Mouse (Mus musculus): ENCODE results near the gene Josd2. TPM values are rescaled to one million over a fixed set of nuclear protein-coding genes. Genes with fewer than 3 reads are reported as not detected.
A peak's percentile ranks its signal among the peaks of the same experiment; 100 is the strongest.

The Josd2 gene
- total RNA-seq (2021): 100 to 1,000 TPM; 102 to 107 TPM

DNA sequence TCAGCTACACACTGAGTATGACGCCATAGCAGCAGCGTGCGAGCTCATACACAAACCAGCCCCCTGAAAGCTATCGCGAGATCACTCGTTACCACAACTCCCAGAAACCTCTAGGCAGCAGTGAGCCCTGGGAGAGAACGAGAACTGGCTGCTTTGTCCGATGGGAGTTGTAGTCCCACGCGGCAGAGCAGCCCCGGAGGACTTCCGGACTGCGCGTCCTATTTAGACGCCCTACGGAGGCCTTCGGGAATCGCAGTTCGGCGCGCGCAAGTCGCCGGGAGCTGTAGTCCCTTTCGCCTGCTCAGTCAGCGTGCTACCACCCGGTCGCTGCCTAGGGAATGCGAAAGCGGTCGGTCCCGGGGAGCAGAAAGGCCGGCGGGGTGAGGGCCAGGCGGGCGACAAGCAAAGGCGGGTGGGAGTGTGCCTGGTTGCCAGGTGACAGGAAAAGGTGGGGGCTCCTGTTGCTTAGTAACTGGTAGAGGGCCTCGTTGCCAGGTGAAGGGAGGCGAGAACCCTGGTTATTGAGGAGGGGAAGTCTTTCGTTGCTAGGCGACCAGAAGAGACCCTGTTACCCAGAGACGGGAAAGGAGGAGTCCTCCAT is at the start of gene Josd2:
Josd2 (plus strand) TSS at position 170 of the 601 bp plus-strand sequence.
- peak; percentile 82 to 90 for DNase-seq (ENCODE audit: extremely low spot score in 1 of 2, low spot score in 1 of 2)

- DNase-seq (ENCODE audit: extremely low spot score in 1 of 2, low spot score in 1 of 2): no peak
Observed at GRCm38 (mm10) chr7:44427666-44428065, 40.1 kb upstream of the Josd2 start.

DNA sequence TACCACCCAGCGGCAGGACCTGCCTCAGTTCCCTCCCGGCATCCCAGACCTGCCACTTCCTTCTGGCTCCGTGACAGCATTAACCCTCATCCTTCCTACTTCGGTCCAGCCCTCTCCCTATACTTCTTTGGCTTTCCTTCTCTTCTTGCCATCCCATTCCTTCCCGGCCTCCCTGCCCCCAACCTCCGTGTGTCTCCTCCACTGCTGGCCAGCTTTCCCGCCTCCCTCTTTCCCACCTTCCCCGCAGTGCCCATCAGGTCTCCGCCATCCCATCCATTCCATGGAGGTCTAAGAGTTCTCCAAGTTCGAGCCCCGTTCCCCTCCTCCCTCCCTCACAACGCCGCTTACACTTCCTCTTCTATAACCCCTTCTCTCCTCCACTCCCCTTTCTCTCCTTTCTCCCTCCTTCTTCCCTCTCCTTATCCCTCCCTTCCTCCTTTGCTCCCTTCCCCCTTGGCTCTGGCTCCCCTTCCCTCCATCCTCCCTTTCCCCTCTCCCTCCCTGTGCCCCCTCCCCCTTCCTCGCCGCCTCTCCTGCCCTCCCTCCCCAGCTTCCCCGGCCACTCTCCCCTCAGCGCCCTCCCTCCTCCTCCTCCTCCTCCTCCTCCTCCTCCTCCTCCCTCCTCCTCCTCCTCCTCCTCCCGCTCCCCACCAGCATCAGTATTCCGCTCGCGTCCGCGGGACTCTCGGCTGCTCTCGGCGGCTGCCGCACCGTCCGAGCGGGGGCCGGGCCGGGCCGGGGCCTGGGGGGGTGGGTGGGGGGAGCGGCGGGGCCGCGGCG is 39.4 kb upstream of the Josd2 start:
- peak; percentile 58 to 74 for DNase-seq (ENCODE audit: extremely low spot score in 1 of 2, low spot score in 1 of 2)

DNA sequence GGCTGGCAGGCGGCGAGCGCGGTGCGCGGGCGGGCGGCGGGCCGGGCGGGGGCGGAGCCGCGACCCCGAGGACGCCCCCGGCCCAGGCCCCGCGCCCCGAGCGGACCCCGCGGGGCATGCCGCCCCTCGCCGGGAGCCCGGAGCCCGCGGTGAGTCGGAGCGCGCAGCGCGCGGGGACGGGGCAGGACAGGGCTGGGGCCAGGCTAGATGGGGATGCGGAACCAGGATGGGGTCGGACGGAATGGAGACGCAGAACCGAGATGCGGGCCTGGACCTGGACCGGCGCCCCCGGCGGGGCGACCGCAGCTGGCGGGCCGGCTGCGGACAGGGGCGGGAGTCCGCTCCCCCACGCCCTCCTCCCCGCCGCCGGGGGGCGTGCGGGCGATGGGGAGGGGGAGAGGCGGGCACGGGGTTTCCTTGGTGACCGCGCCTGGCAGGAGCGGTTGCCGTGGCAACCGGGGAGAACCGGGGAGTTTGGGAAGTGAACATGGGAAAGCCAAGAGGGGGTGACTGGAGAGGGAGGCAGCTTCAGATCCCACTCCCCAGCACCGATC is 38.7 kb upstream of the Josd2 start, which contains the start of gene Lrrc4b:
Lrrc4b (plus strand) TSS at position 51 of the 554 bp plus-strand sequence.
- DNase-seq (ENCODE audit: extremely low spot score in 1 of 2, low spot score in 1 of 2): peak; percentile 66 to 77

DNA sequence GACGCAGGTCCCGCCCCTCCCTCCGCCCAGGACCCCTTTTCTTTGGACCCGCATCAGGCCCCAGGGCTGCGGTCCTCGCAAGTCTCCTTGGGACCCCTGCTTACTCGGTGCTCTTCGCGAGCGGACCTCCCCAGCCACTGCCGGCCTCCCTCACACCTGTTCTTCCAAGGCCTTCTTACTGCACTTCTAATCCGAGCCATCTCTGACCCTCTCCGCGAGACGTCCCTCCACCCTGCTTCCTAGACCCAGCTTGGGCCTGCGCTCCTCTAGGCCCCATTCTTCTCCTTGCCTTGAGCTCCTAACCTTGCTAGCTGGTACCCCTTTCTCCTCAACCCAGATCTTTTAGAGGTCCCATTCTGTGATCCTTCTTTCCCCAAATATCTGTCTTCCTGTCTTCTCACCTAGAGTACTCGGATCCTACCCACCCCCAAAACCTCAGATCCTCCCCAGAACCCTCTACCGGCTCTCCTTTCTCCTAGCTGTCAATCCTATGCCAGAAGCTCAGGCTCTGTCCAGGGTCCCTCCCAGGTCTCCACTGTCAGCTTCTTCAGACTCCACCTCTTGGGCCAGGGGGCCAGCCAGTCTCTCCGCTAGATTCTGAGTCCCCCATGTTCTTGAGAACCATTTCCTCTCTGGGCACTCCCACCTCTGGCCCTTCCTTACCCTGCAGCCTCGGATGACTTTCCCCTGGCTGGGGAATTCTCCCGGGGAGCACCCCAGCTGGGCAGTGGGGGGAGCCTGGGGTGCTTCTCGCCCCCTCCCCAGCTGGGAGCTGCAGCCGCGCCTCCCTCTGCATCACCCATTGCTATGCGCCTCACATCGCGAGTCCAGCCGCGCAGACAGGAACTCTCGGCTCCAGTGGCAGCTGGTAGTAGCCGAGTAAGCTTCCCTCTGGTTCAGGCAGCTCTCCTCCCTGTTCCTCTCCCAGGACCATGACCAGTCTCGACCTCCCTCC is 38.0 kb upstream of the Josd2 start:
- DNase-seq (ENCODE audit: extremely low spot score in 1 of 2, low spot score in 1 of 2): peak in 1 of 2 experiments; percentile 37

GRCm38 (mm10) chr7:44432550-44432949 is 35.2 kb upstream of the Josd2 start:
- no peak for DNase-seq (ENCODE audit: extremely low spot score in 1 of 2, low spot score in 1 of 2)

DNA sequence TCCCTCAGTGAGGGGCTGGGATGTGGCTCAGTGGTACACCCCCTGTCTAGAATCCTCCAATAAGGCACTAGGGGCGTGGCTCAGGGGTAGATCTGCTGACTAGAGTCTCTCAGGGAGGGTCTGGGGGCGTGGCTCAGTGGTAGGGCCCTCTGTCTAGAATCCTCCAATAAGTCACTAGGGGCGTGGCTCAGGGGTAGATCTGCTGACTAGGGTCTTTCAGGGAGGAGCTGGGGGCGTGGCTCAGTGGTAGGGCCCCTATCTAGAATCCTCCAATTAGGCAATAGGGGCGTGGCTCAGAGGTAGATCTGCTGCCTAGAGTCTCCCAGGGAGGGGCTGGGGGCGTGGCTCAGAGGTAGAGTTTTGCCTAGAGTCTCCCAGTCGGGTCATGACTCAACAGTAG is 34.4 kb upstream of the Josd2 start:
- no peak for DNase-seq (ENCODE audit: extremely low spot score in 1 of 2, low spot score in 1 of 2)

DNA sequence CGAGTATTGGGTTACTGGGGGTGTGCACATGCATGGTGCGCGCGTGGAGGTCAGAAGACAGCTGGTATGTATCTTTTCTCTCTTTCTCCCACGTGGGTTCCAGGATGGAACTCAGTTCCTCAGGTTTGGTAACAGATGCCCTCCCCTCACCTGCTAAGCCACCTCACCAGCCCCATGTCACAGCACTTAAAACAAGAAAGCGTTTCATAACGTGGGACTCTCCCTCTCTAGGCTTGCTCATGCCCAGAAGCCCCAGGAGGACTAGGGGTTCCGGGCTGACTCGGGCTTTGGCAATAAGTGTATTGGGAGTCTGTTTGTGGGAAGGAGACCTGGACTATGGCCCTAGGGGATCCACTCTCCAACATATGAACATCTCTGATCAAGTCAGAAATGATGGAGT is 33.7 kb upstream of the Josd2 start:
- no peak for DNase-seq (ENCODE audit: extremely low spot score in 1 of 2, low spot score in 1 of 2)

- no peak for DNase-seq (ENCODE audit: extremely low spot score in 1 of 2, low spot score in 1 of 2)
Observed at GRCm38 (mm10) chr7:44435796-44436195, 32.0 kb upstream of the Josd2 start.

GRCm38 (mm10) chr7:44436267-44436666 is 31.5 kb upstream of the Josd2 start:
- DNase-seq (ENCODE audit: extremely low spot score in 1 of 2, low spot score in 1 of 2): no peak

- no peak for DNase-seq (ENCODE audit: extremely low spot score in 1 of 2, low spot score in 1 of 2)
Observed at GRCm38 (mm10) chr7:44437188-44437587, 30.6 kb upstream of the Josd2 start.

DNA sequence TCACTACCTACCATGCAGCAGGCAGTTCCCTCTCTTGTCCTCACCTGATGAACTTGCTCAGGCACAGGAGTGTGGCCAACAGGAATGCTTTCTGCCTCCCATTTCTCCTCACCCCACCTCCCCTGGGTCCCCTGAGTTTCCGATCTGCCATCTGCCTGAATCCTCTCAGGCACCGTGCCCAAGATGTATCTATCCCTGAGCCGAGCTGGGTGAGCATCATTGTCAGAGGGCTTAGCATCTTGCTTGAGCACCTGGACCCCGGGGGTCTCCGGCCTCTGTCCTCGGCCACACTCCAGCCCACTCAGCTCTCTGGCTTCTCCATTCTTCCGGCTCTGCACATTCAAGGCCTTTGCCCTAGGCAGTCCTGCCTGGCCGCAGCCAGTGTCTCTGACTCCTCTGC is 29.8 kb upstream of the Josd2 start:
- no peak for DNase-seq (ENCODE audit: extremely low spot score in 1 of 2, low spot score in 1 of 2)

DNA sequence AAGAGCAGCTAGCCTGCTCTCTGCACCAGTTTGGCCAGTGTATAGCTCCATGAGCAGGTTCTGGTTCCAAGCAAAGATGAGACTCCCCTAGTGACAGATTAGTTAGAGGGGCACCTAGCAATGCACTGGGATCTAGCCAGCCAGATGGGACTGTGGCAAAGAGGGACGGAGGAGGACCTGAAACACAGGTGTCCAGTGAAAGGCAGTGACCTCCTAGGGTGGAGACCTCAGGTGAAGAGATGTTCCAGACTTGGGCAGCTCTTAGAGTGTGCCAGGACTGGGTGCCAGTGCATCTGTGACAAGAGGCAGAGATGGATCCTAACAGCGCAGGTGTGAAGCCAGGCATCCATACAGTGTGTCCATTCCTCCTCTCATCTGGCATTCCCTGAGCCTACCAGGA is 28.1 kb upstream of the Josd2 start:
- DNase-seq (ENCODE audit: extremely low spot score in 1 of 2, low spot score in 1 of 2): no peak

- DNase-seq (ENCODE audit: extremely low spot score in 1 of 2, low spot score in 1 of 2): no peak
Observed at GRCm38 (mm10) chr7:44440479-44440878, 27.3 kb upstream of the Josd2 start.

DNA sequence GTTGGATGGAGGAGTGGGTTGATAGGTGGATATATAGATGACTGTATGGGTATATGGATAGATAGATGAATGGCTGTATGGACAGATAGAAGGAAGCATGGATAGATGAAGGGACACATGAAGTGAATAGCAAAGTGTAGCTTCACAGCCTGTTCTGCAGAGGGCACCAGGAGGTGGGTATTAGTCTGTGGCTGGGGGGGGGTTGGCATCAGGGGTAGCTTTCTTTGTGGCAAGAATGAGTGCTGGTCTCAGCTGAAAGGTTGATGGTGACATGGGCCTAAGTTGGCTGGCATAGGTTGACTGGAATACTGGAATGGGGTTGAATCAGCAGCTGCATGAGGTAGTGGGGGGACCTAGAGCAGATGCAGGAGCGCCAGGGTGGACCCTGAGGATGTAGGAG is 26.6 kb upstream of the Josd2 start:
- no peak for DNase-seq (ENCODE audit: extremely low spot score in 1 of 2, low spot score in 1 of 2)

- peak in 1 of 2 experiments; percentile 74 for DNase-seq (ENCODE audit: extremely low spot score in 1 of 2, low spot score in 1 of 2)
Observed at GRCm38 (mm10) chr7:44441648-44442109, 26.1 kb upstream of the Josd2 start.

- peak in 1 of 2 experiments; percentile 52 for DNase-seq (ENCODE audit: extremely low spot score in 1 of 2, low spot score in 1 of 2)
Observed at GRCm38 (mm10) chr7:44442407-44442821, 25.4 kb upstream of the Josd2 start.

DNA sequence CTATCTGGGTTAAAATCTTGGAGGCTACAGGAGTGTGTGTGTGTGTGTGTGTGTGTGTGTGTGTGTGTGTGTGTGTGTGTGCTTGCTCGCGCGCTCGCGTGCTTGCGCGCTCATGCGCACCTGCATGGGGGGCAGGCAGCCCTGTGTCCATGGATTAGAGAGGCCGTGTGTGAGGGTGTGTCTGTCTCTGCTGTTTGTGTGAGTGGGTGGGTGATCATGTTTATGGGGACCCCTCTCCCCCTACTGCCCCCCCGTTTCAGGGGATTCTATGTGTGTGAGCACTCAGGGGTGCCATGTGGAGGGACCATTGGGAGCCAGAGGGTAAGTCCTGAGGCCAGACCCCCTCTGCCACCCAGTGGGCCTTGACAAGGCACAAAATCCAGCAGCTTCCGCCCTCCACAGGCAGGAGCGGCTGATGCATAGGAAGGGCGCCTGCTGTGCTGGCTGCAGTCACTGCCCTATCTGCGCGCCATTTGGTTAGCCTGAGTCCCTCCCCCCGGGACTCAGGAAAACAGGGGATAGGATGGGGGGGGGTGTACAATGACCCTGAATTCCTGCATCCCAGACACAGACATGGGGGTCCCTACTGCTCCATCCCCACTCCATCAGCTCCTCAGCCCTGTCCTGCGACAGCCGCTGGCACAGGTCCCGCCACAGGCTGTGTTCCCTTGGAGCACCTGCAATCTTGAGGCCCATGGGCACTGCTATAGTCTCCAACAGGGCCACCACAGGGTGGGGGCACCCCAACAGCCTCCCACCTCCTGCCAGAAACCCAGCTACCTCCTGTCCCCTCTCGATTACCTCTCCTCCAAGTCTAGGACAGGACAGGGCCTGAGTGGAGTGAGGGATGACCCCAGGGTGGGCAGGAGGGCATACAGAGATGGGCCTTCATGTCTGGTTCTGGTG is 24.3 kb upstream of the Josd2 start:
- no peak for DNase-seq (ENCODE audit: extremely low spot score in 1 of 2, low spot score in 1 of 2)

GRCm38 (mm10) chr7:44444886-44445527 is 22.8 kb upstream of the Josd2 start:
- DNase-seq (ENCODE audit: extremely low spot score in 1 of 2, low spot score in 1 of 2): no peak
